Mouse (Mus musculus): ENCODE results near the gene Mamdc2.

DNA sequence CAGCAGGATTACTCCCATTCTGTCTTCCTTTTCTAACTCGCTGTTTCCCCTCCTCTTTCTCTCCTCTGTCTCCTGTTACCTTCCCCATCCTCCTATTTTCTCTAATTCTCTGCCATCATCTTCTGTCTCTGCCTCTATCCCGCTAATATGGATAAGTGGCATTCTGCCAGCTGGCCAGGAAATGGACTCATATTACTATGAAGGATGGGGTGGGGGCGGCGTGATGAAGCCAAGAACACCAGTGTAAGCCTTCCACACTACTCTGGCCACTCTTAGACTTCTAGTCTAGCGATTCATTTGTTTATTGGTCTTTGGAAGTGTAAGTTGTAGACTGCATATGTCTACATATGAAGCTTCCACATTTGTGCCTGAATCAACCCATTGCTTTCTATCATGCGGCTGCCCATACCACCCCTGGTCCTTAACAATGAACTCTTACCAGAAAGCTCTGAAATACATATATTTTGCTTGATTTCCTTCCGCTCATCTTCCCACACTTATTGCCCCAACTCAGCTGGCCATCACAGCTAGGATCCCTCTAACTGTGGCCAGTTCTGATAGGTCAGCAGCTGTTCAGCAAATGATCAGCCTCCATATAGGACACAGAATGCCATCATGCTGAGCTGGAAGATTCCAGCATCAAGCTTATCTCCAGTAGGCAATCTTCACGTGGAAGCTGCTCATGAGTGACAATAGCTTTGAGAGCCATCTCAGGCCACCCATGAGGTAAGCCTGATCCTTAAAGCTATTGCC, 68.3 kb downstream of the Mamdc2 start:
- TF ChIP-seq CTCF (IDR thresholded peaks at IDR 0.05): no peak
- no peak for TF ChIP-seq EP300 (IDR thresholded peaks at IDR 0.05)
